Mouse (Mus musculus) frontal cortex, adult (tissue): ENCODE data around the gene Dnajb5.

ENCODE experiments used
- ATAC-seq: cut with Nextera tagmentation; 2 replicates; pipeline ENCODE4 v1.9.2; 2017; ENCODE audit warnings: mild to moderate bottlenecking, moderate library complexity, mixed read lengths; ENCODE audit not compliant: low TSS enrichment

Dnajb5 gene

GRCm38 (mm10) chr4:42944185-42944584 is 5.4 kb upstream of the Dnajb5 start:
- no peak for ATAC-seq

GRCm38 (mm10) chr4:42945043-42945442 is 4.6 kb upstream of the Dnajb5 start:
- no peak for ATAC-seq

- no peak for ATAC-seq
These were observed 4.2 kb upstream of the Dnajb5 start for GRCm38 (mm10) chr4:42945445-42945844.

GRCm38 (mm10) chr4:42945952-42946351 is 3.7 kb upstream of the Dnajb5 start:
- ATAC-seq = no peak

GRCm38 (mm10) chr4:42946733-42947290 is 2.8 kb upstream of the Dnajb5 start:
- ATAC-seq = peak; percentile 48

GRCm38 (mm10) chr4:42948527-42948926 is 1.1 kb upstream of the Dnajb5 start:
- no peak for ATAC-seq

- no peak for ATAC-seq
These were observed 451 bp upstream of the Dnajb5 start for GRCm38 (mm10) chr4:42949051-42949675.

GRCm38 (mm10) chr4:42950065-42950558 is 498 bp downstream of the Dnajb5 start:
- ATAC-seq = no peak; the same call in 1 of the 2 replicates

- ATAC-seq = no peak
These were observed 1.9 kb downstream of the Dnajb5 start for GRCm38 (mm10) chr4:42951206-42952195.

GRCm38 (mm10) chr4:42952563-42952962 is 2.9 kb downstream of the Dnajb5 start:
- no peak for ATAC-seq

- peak; percentile 13; the same call in 1 of the 2 replicates for ATAC-seq
These were observed 4.0 kb downstream of the Dnajb5 start for GRCm38 (mm10) chr4:42953435-42954094.

- ATAC-seq = no peak
These were observed 4.7 kb downstream of the Dnajb5 start for GRCm38 (mm10) chr4:42954297-42954696.

GRCm38 (mm10) chr4:42955200-42955599 is 5.6 kb downstream of the Dnajb5 start:
- no peak for ATAC-seq

- no peak for ATAC-seq
These were observed 7.0 kb downstream of the Dnajb5 start for GRCm38 (mm10) chr4:42956581-42956980.

- ATAC-seq = no peak
These were observed 7.7 kb downstream of the Dnajb5 start for GRCm38 (mm10) chr4:42957306-42957705.

- ATAC-seq = no peak
These were observed 8.4 kb downstream of the Dnajb5 start for GRCm38 (mm10) chr4:42957979-42958378.

- ATAC-seq = peak; percentile 10
These were observed 9.3 kb downstream of the Dnajb5 start for GRCm38 (mm10) chr4:42958942-42959341.

- no peak for ATAC-seq
These were observed 9.8 kb downstream of the Dnajb5 start for GRCm38 (mm10) chr4:42959382-42959781.

GRCm38 (mm10) chr4:42961592-42961991 is 12.0 kb downstream of the Dnajb5 start:
- peak; percentile 38; the same call in 1 of the 2 replicates for ATAC-seq

GRCm38 (mm10) chr4:42963480-42963879 is 13.9 kb downstream of the Dnajb5 start:
- ATAC-seq = no peak

- ATAC-seq = peak; percentile 79
These were observed 15.6 kb downstream of the Dnajb5 start for GRCm38 (mm10) chr4:42965039-42965719.
